Mouse (Mus musculus) kidney, adult 2 months (tissue): ENCODE results near the gene Chst11.

Experiments
- CTCF ChIP-seq: fragments of 200-500 bp; conservative IDR thresholded peaks from 2 replicates; pipeline ENCODE4 v1.5.1; 2011; ENCODE audit warnings: low read depth, mild to moderate bottlenecking, control low read depth, low read length, moderate library complexity, mixed read lengths; ENCODE audit not compliant: insufficient read depth, insufficient read length
- POLR2A ChIP-seq: fragments of 200-500 bp; IDR thresholded peaks from one replicate; pipeline ENCODE4 v1.6.1; 2011; ENCODE audit warnings: low read depth, low read length, control low read depth

DNA sequence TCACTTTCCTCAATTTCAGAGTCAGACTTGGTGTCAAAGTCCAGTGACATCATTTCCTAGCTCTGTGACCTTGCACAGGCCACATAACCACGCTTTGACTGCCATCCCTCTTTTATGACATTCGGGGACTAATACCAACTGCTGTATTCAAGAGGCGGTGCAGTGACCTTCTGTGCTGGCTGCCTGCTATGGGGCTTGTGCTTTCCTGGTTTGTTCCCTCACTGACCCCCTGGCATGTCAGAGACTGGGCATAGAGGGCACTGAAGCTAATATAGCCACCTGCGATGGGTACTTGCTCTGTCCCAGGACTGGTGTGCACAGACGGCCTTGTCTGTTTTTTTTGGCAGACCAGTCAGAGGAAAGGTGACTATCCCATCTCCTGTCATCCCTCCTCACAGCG lies 108.4 kb downstream of the Chst11 start:
- no peak for TF ChIP-seq POLR2A
- TF ChIP-seq CTCF = no peak
